Mouse (Mus musculus): ENCODE data around the gene Gm11639. TPM values are rescaled to one million over a fixed set of nuclear protein-coding genes. Genes with fewer than 3 reads are reported as not detected.

Gene Gm11639
- polyA plus RNA-seq, 1 experiment from 2014 or later = not detected

- H3K9ac ChIP-seq (ENCODE audit: low read depth, low read length) = no peak overlapping the region
- no peaks in the 10 kb centered on the region for H3K36me3 ChIP-seq (ENCODE audit: control insufficient read depth, insufficient read depth, low read length)
- no peaks in the 10 kb centered on the region for H3K9me3 ChIP-seq (replicated peaks; ENCODE audit: control insufficient read depth, low read length, poor library complexity, severe bottlenecking)
- H3K4me3 ChIP-seq (ENCODE audit: low read depth, low read length) = no peak overlapping the region
- H3K27ac ChIP-seq (ENCODE audit: low read length) = no peak overlapping the region
- H3K27me3 ChIP-seq (ENCODE audit: control insufficient read depth, insufficient read depth, low read depth, low read length) = no peaks in the 10 kb centered on the region
- H3K4me1 ChIP-seq (ENCODE audit: control insufficient read depth, insufficient read depth, low read length) = no peaks in the 10 kb centered on the region
- no peak for ATAC-seq
- no peak overlapping the region for H3K4me2 ChIP-seq (ENCODE audit: low read length)
Observed at GRCm38 (mm10) chr11:104664441-104664840, 21.1 kb upstream of the Gm11639 start.

DNA sequence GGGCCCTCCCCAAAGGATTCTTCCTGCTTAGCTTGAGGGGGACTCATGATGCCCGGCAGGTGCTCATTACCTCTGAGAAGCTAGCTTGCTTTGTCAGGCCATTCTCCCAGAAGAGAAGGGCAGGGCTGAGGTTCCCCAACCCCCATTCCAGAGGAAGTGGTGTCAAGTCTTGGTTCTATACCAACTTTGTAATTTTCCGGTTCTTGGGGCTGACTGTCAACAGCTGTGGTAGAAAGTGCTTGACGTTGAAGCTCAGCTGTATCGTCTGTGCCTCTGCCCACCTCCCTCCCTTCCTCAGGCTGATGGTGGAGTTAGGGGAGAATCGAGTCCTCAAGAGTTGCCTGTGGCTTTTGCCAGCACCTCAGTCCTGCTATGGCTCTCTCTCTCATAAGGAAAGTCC lies 18.1 kb upstream of the Gm11639 start:
- WGBS = 80% methylated on average over 5 of the region's 5 CpGs
- ATAC-seq = no peak
- Histone ChIP-seq H3K36me3 (ENCODE audit: control insufficient read depth, insufficient read depth, low read length) (no peaks in the 10 kb centered on the region), H3K9me3 (replicated peaks; ENCODE audit: control insufficient read depth, low read length, poor library complexity, severe bottlenecking) (no peaks in the 10 kb centered on the region), H3K27me3 (ENCODE audit: control insufficient read depth, insufficient read depth, low read depth, low read length) (no peaks in the 10 kb centered on the region), H3K4me1 (ENCODE audit: control insufficient read depth, insufficient read depth, low read length) (no peaks in the 10 kb centered on the region), H3K9ac (ENCODE audit: low read depth, low read length) (no peak overlapping the region), H3K4me2 (ENCODE audit: low read length) (no peak overlapping the region), H3K27ac (ENCODE audit: low read length) (no peak overlapping the region), H3K4me3 (ENCODE audit: low read depth, low read length) (no peak overlapping the region)

- no peaks in the 10 kb centered on the region for H3K4me1 ChIP-seq (ENCODE audit: control insufficient read depth, insufficient read depth, low read length)
- H3K36me3 ChIP-seq (ENCODE audit: control insufficient read depth, insufficient read depth, low read length) = no peaks in the 10 kb centered on the region
- no peak overlapping the region for H3K4me2 ChIP-seq (ENCODE audit: low read length)
- no peak for ATAC-seq
- H3K9ac ChIP-seq (ENCODE audit: low read depth, low read length) = no peak overlapping the region
- H3K27ac ChIP-seq (ENCODE audit: low read length) = no peak overlapping the region
- H3K27me3 ChIP-seq (ENCODE audit: control insufficient read depth, insufficient read depth, low read depth, low read length) = no peaks in the 10 kb centered on the region
- no peak overlapping the region for H3K4me3 ChIP-seq (ENCODE audit: low read depth, low read length)
- 78% methylated on average over 4 of the region's 4 CpGs for WGBS
- H3K9me3 ChIP-seq (replicated peaks; ENCODE audit: control insufficient read depth, low read length, poor library complexity, severe bottlenecking) = no peaks in the 10 kb centered on the region
Observed at GRCm38 (mm10) chr11:104673412-104673811, 12.1 kb upstream of the Gm11639 start.

GRCm38 (mm10) chr11:104674768-104675167 lies 10.7 kb upstream of the Gm11639 start:
- Histone ChIP-seq H3K36me3 (ENCODE audit: control insufficient read depth, insufficient read depth, low read length) (no peaks in the 10 kb centered on the region), H3K4me2 (ENCODE audit: low read length) (no peak overlapping the region), H3K27ac (ENCODE audit: low read length) (no peak overlapping the region), H3K9me3 (replicated peaks; ENCODE audit: control insufficient read depth, low read length, poor library complexity, severe bottlenecking) (no peaks in the 10 kb centered on the region), H3K4me1 (ENCODE audit: control insufficient read depth, insufficient read depth, low read length) (no peaks in the 10 kb centered on the region), H3K27me3 (ENCODE audit: control insufficient read depth, insufficient read depth, low read depth, low read length) (no peaks in the 10 kb centered on the region), H3K9ac (ENCODE audit: low read depth, low read length) (no peak overlapping the region), H3K4me3 (ENCODE audit: low read depth, low read length) (no peak overlapping the region)
- no peak for ATAC-seq
- WGBS = 93% methylated on average over 11 of the region's 11 CpGs

- no peak overlapping the region for H3K9ac ChIP-seq (ENCODE audit: low read depth, low read length)
- 88% methylated on average over 6 of the region's 6 CpGs for WGBS
- ATAC-seq = no peak
- H3K9me3 ChIP-seq (replicated peaks; ENCODE audit: control insufficient read depth, low read length, poor library complexity, severe bottlenecking) = no peaks in the 10 kb centered on the region; the same call in 1 of the 2 replicates
- no peak overlapping the region for H3K27ac ChIP-seq (ENCODE audit: low read length)
- no peak overlapping the region for H3K4me2 ChIP-seq (ENCODE audit: low read length)
- no peaks in the 10 kb centered on the region for H3K36me3 ChIP-seq (ENCODE audit: control insufficient read depth, insufficient read depth, low read length)
- H3K27me3 ChIP-seq (ENCODE audit: control insufficient read depth, insufficient read depth, low read depth, low read length) = no peaks in the 10 kb centered on the region
- no peak overlapping the region for H3K4me3 ChIP-seq (ENCODE audit: low read depth, low read length)
- no peaks in the 10 kb centered on the region for H3K4me1 ChIP-seq (ENCODE audit: control insufficient read depth, insufficient read depth, low read length)
Observed at GRCm38 (mm10) chr11:104693235-104693634, 7.7 kb downstream of the Gm11639 start.

DNA sequence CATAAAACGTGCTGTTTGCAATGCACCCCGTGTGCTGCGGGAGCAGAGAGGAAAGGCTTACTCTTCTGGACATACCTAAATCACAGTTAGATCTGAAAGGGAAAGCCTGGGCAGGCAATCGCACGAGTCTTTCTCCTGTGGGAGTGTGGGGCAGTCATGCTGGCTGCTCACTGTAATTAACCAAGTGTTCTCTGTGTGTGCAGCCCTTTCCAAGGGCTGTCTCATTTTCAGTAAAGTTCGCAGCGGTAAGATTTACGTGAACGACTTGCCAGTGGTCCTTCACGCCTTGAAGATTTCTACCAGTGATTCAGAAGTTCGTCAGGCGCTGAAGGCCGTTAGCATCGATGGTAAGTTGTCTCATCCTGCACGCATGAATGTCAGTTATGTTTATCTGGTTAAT lies 18.6 kb downstream of the Gm11639 start:
- Histone ChIP-seq H3K4me2 (ENCODE audit: low read length) (peak overlapping the region; percentile 26), H3K27ac (ENCODE audit: low read length) (no peak overlapping the region)

DNA sequence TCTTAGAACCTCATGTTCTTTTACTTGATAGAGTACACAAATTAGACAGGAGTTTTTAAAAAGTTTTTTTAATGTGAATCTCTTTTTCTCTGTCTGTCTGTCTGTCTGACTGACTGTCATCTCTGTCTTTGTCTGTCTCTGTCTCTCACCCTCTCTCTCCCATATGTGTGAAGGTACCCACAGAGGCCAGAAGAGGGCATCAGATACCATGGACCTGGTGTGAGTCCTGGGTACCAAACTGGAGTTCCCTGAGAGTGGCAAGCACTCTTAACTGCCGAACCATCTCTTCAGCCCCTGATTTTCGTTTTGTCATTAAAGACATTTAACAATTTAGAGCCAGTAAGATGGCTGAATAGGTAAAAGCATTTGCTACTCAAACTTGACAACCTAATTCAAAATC lies 21.6 kb downstream of the Gm11639 start:
- no peaks in the 10 kb centered on the region for H3K9me3 ChIP-seq (replicated peaks; ENCODE audit: control insufficient read depth, low read length, poor library complexity, severe bottlenecking)
- no peak overlapping the region for H3K9ac ChIP-seq (ENCODE audit: low read depth, low read length)
- 70% methylated on average over 2 of the region's 2 CpGs for WGBS
- H3K27me3 ChIP-seq (ENCODE audit: control insufficient read depth, insufficient read depth, low read depth, low read length) = no peaks in the 10 kb centered on the region
- H3K36me3 ChIP-seq (ENCODE audit: control insufficient read depth, insufficient read depth, low read length) = no peaks in the 10 kb centered on the region
- no peak overlapping the region for H3K27ac ChIP-seq (ENCODE audit: low read length)
- ATAC-seq = no peak
- H3K4me2 ChIP-seq (ENCODE audit: low read length) = no peak overlapping the region
- H3K4me1 ChIP-seq (ENCODE audit: control insufficient read depth, insufficient read depth, low read length) = no peaks in the 10 kb centered on the region
- H3K4me3 ChIP-seq (ENCODE audit: low read depth, low read length) = no peak overlapping the region

More for the DNA sequence above, 18.6 kb downstream of the Gm11639 start:
- Histone ChIP-seq H3K36me3 (ENCODE audit: control insufficient read depth, insufficient read depth, low read length) (no peaks in the 10 kb centered on the region), H3K4me3 (ENCODE audit: low read depth, low read length) (no peak overlapping the region), H3K4me1 (ENCODE audit: control insufficient read depth, insufficient read depth, low read length) (no peaks in the 10 kb centered on the region), H3K9me3 (replicated peaks; ENCODE audit: control insufficient read depth, low read length, poor library complexity, severe bottlenecking) (no peaks in the 10 kb centered on the region), H3K9ac (ENCODE audit: low read depth, low read length) (no peak overlapping the region), H3K27me3 (ENCODE audit: control insufficient read depth, insufficient read depth, low read depth, low read length) (no peaks in the 10 kb centered on the region)
- WGBS = 58% methylated on average over 15 of the region's 15 CpGs
- ATAC-seq = no peak

DNA sequence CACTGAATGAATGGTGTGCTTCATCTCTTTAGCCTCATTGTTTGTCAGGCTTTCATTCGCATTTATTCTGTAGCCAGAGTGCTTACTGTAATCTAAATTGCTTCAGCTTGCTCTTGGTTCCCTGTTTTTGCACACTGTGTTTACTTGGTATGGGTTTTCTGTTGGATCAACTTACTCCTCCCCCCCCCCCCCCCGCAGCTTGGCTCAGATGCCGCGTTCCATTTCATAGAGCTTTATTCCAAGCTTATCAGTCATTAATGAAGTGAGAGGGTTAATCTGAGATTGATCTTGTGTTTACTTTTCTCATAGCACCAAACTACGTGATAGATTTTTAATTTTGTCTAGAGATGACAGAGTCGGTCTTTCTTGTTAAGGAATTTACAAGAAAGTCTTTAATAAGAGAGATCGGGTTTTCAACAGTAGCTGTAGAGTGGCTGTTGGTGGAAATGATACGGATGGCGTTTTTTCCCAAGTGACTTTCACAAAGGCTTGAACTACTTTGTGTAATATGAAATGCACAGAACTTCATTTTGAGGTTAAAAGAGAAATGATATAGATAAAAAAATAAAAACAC lies 59.6 kb downstream of the Gm11639 start:
- H3K27me3 ChIP-seq (ENCODE audit: control insufficient read depth, insufficient read depth, low read depth, low read length) = no peaks in the 10 kb centered on the region
- no peaks in the 10 kb centered on the region for H3K9me3 ChIP-seq (replicated peaks; ENCODE audit: control insufficient read depth, low read length, poor library complexity, severe bottlenecking)
- no peaks in the 10 kb centered on the region for H3K4me1 ChIP-seq (ENCODE audit: control insufficient read depth, insufficient read depth, low read length)
- no peak overlapping the region for H3K4me2 ChIP-seq (ENCODE audit: low read length)
- H3K9ac ChIP-seq (ENCODE audit: low read depth, low read length) = no peak overlapping the region
- H3K4me3 ChIP-seq (ENCODE audit: low read depth, low read length) = no peak overlapping the region
- no peak for ATAC-seq
- H3K36me3 ChIP-seq (ENCODE audit: control insufficient read depth, insufficient read depth, low read length) = no peaks in the 10 kb centered on the region
- H3K27ac ChIP-seq (ENCODE audit: low read length) = no peak overlapping the region
- 86% methylated on average over 8 of the region's 9 CpGs for WGBS

DNA sequence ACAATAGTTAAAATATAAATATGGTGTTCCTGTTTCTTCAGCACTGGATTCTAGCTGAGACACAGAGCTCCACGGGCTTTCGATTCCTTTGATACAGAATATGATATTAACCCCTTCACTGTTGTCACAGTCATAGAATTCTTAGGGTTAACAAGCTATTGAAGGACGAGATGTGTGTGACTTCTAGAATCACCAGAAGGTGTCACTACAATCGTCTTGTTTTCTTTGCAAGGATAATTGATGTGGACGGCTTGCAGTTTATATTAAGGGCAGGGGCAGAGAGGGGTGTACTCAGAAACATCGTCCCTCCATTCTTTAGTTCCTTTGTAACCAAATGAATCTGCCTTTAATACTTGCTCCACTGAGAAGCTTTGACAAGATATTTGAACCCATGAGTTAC lies 80.3 kb downstream of the Gm11639 start:
- Histone ChIP-seq H3K9me3 (replicated peaks; ENCODE audit: control insufficient read depth, low read length, poor library complexity, severe bottlenecking) (no peaks in the 10 kb centered on the region), H3K4me3 (ENCODE audit: low read depth, low read length) (no peak overlapping the region), H3K4me1 (ENCODE audit: control insufficient read depth, insufficient read depth, low read length) (no peaks in the 10 kb centered on the region), H3K4me2 (ENCODE audit: low read length) (no peak overlapping the region), H3K27me3 (ENCODE audit: control insufficient read depth, insufficient read depth, low read depth, low read length) (no peaks in the 10 kb centered on the region), H3K36me3 (ENCODE audit: control insufficient read depth, insufficient read depth, low read length) (no peaks in the 10 kb centered on the region), H3K27ac (ENCODE audit: low read length) (no peak overlapping the region), H3K9ac (ENCODE audit: low read depth, low read length) (no peak overlapping the region)
- WGBS = 37% methylated on average over 6 of the region's 6 CpGs
- no peak for ATAC-seq
